Mouse (Mus musculus) retina, adult 2 months (tissue): Measurements from ENCODE around the gene Rin2.

Experiments
- DNase-seq: peaks from one replicate; pipeline ENCODE4 v3.0.0-alpha.2; 2012; ENCODE audit warnings: low read depth, low spot score

Gene Rin2

DNA sequence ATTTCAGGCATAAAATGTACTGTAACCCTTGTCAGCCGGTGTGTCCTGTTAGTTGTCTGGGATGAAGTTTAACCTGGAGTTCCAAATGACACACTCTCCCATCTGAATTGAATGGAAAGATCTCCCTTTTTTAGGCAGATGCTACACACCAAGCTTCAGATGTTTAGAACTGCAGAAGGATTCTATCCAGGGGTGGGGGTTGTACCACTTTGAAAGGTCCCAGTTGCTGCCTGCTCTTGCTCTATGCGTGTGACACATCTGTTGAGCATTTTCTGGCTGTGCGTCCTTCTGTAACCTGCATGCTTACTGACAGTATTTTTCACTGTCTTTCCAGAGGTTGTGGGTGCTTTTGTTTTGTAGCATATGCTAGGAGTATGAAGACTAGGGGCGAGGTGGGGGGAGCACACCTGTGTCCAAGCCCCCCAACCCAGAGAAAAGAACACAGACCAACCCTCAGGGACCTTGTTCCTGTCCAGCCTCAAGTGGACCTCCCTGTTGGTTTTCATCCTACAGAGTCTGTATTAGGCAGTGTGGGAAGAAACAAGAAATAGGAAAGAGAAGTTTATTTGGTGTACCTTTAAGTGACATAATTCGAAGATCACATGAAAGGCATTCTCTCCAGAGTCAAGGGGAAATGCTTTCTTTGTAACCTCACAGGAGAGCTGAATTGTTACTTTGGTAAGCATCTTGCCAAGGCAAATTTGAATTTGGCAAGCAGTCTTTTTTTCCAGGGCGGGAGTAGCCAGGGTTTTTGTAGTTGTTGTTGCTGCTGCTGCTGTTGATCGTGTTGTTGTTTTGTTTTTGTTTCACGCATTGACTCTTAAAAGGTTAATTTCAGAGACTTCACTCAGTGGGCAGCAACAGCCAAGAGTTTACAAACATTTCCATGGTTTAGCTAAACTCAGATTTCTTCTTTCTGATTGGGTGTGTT lies 186.4 kb downstream of the Rin2 start:
- DNase-seq: no peak

- DNase-seq: no peak
Observed at GRCm38 (mm10) chr2:145862206-145862817, 187.3 kb downstream of the Rin2 start.

GRCm38 (mm10) chr2:145865344-145865743 lies 190.3 kb downstream of the Rin2 start:
- DNase-seq: no peak

- DNase-seq: no peak
Observed at GRCm38 (mm10) chr2:145866238-145866637, 191.2 kb downstream of the Rin2 start.

DNA sequence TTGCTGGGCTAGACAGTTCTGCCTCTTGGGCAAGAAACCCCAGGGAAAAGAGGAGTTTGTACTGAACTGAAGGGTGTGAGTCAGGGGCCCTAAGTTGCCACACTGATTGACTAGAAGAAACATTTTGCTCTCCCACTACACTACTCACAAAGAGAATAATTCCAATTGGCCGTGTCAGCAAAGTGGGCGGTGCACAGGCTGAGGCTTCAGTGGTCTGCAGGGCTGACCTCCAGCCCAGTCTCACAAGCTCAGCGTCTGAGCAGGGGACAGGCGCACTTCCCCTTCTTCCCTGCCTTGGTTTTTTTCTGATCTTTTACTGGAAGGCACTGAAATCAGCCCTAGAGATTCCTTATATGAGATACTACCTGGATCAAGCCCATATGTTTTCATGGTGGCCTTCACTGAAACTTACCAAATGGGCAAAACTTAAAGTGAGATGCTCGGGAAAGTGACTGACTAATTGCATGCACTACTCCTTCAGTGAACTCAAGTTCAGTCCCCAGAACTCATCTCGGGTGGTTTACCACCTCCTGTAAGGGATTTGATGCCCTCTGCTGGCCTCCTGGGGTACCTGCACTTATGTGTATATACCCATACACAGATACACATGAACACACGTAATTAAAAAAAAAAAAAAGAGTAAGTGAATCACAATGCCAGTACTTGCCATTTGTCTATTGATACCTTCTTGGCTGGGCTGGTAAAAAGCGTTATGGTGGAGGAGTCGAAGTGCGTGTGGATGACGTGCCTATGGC lies 191.9 kb downstream of the Rin2 start:
- DNase-seq: no peak

DNA sequence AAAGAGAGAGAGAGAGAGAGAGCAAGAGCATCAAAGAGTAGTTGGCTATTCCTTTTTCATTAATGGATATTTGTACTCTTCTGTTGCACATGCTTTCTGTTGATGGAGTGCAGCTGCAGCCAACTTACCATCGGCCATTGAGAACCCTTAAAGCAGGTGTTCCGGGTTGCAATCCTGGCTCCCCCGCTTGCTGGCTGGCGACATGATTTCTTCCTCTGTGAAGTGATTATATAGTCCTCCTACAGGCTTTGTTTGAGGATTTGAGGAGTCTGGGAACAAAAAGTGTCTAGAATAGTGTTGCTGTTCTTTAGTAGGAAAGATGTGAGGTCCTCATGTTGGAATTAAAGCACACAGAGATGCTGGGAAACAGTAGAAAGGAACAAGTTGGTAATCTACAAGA lies 196.3 kb downstream of the Rin2 start:
- no peak for DNase-seq

- no peak for DNase-seq
Observed at GRCm38 (mm10) chr2:145872099-145872498, 197.1 kb downstream of the Rin2 start.

- DNase-seq: no peak
Observed at GRCm38 (mm10) chr2:145873953-145874352, 198.9 kb downstream of the Rin2 start.

DNA sequence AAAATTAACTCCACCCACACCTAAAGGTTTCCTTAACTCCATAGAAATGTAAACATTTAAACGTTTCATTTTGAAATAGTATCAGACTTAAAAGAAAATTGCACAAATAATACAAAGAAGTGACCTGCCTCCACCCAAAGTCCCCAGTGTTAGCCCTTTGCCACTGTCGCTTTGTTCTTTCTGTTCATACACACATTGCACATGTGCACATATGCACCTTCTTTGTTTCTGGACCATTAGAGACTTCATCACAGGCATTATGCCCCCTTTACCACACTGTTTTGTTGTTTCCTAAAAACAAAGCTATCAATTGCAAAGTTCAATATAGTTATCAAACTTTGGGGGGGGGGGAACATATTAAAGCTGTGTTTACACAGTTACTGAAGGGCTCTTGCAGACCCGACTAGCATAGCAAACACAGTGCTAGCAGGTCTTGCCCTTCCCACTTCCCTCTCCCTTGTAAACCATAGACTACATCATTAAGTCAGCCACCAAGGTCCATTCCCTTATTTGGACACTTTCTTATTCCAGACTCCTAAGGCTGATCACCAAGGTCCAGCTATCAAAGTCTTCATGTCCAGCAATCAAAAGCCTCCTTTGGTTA lies 200.0 kb downstream of the Rin2 start:
- no peak for DNase-seq

DNA sequence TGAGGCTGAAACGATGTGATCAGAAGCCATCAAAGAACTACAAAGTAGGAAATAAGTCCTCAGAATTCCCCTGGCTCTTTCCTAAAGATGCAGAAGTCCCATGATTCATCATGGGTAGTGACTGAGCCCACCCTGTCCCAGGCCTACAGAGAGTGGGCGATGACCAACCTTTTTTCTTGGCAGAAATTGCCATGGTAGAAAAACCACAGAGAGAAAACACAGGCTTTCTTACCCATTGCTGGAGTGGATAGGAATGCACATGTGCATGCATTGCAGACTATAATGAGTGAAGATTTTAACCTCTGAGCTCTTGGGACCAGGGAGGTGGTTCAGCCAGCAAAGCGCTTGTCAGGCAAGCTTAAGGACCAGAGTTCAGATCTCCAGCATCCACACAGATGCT lies 202.2 kb downstream of the Rin2 start:
- no peak for DNase-seq

DNA sequence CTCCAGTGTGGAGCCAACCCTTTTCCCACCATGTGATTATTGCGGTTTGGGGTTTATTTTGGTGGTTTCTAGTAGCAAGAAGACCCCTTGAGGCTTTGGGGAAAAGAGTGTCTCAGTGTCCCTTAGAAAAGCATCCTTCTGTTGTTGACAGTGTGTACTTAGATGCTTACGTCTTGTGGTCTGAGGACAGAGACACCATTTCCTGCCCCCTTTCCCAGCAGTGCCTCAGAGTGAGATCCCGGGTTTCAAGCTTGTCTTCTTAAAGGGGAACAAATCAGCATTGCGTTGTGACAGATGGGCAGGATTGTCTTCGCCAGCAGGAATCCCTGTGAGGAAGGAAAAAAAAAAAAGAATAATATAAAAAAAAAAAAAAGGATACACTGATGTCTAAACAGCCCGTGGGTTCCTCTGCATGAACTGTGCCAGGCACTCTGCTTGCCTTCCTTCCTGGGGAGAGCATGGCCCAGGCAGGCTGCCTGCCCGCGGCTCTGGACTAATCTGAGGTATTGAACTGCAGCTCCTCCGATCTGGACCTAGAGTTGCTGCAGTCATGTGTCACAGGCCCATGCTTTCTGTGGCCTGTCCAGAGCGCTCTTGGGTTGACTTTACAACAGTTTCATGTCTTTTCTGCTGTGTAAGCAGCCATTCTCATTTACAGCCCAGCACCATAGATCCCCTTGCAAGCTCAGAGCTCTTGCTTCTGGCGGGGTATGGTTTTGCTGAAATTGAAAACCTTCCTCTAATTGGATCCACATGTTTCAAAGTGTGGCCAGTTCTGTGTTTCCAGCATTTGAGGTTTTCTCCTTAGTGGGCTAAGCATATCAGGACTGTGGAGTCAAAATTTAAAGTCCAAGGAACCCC lies 206.1 kb downstream of the Rin2 start:
- DNase-seq: no peak

DNA sequence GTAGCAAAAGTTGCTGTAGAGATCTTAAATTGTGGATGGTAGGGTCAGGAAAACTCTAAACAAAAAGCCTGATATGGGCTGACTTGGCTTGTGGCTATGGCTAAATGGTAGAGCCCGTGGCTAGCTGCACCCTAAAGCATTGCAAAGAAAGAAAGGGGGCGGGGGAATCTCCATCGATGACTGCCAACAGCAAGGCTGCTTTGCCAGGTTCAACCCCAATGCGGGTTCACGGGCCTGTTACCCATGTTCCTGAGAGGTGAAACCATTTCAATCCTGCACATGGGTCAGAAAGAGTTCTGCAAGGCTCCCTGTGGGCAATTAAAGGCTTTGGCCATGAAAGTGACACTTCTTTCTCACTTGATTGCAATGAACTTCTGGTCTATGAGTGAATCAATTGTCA lies 206.9 kb downstream of the Rin2 start:
- no peak for DNase-seq

- DNase-seq: no peak
Observed at GRCm38 (mm10) chr2:145882398-145882797, 207.4 kb downstream of the Rin2 start.

GRCm38 (mm10) chr2:145884036-145884912 lies 209.3 kb downstream of the Rin2 start:
- no peak for DNase-seq

DNA sequence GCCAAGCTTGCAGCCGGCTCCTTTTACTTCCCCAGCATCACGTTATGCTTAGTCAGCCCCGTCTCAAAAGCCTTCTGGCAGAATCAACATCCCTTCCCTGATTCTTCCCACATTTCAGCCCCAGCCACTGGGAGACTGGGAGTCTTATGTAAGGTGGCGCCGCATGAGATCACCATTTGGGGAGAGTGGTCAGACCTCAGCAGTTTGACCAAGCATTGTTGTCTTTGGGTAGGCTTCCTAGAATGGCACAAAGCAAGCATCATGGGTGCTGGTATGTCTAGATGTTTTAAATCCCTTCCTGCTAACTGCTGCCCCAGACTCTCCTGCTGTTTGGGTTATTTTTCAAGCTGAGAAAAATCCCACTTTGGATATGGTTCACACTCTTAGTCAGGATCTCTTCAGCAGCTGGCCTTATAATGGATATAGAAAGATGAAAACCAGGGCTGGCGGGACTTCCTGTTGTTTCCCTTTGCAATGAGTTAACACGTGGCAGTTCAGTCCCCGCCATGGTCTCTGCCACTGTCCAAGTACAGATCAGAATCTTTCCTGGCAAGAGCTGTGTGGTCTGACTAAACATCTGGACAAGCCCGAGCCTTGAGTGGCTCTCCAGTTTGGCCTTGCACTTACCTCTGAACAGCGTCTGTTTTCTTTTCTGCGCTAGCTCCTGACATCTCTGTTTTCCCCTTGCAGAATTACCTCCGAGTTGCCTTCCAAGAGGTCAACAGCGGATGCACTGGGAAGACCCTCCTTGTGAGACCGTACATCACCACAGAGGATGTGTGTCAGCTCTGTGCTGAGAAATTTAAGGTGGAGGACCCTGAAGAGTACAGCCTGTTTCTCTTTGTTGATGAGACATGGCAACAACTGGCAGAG lies 210.1 kb downstream of the Rin2 start:
- DNase-seq: no peak

DNA sequence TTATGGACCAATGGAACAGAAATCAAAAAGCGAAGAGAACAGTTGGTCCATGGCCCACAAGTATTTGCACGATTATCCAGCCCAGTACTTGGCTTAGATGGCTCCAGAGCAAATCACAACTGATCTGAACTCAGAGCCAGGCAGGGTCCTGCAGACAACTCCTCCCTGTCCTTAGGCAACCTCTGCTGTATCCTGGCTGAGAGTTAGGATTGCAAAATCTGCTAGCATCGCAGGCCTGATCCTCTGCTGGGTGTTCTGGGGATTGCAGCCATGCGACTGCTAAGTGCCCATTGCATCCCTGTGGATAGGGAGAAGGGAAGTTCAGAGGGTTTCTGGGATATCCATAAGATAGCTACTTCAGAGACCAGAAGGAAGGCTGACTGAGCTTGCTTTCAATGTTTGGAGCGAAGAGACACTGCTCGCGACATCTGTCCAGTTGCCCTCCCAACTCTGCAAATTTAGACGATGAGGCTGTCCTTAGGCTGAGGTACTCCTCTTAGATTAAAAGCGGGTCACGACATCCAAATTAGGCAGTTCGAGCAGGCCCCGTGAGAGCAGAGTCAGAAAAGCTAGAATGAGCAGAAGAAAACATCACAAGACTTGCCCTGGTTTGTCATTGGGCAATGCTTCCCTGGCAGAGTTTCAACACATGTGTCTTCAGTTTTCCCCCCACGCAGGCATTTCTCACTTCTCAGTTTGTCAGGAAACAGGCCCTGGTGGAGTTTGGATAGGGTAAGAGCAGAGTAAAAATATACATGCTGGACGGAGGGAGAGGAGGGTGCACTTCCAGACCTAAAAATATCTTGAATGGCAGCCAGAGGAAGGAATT lies 213.1 kb downstream of the Rin2 start:
- DNase-seq: no peak

- DNase-seq: no peak
Observed at GRCm38 (mm10) chr2:145888766-145889480, 213.9 kb downstream of the Rin2 start.
